Mouse (Mus musculus) testis, adult 2 months (tissue): ENCODE results near the gene Wnt3a. TPM values are rescaled to one million over a fixed set of nuclear protein-coding genes. Genes with fewer than 3 reads are reported as not detected.
A peak's percentile ranks its signal among the peaks of the same experiment; 100 is the strongest.

ENCODE experiments used
- H3K27ac ChIP-seq: fragments of 200-500 bp; 2 replicates; pipeline ENCODE4 v1.5.1; 2012; ENCODE audit warnings: low read depth, low read length; ENCODE audit not compliant: control insufficient read depth, insufficient read depth
- H3K27me3 ChIP-seq: fragments of 200-500 bp; 2 replicates; pipeline ENCODE4 v1.6.1; 2012; ENCODE audit warnings: mild to moderate bottlenecking, low read length, moderate library complexity; ENCODE audit not compliant: control insufficient read depth, insufficient read depth
- H3K36me3 ChIP-seq: fragments of 200-500 bp; 2 replicates; pipeline ENCODE4 v1.6.1; 2012; ENCODE audit warnings: mild to moderate bottlenecking, low read length; ENCODE audit not compliant: control insufficient read depth, insufficient read depth
- H3K4me1 ChIP-seq: fragments of 200-500 bp; 2 replicates; pipeline ENCODE4 v1.6.1; 2012; ENCODE audit warnings: low read length; ENCODE audit not compliant: control insufficient read depth, insufficient read depth
- H3K4me3 ChIP-seq: fragments of 200-500 bp; 2 replicates; pipeline ENCODE4 v1.5.1; 2012; ENCODE audit warnings: low read depth, mild to moderate bottlenecking, low read length, moderate library complexity, mixed read lengths; ENCODE audit not compliant: control insufficient read depth
- CTCF ChIP-seq: fragments of 200-500 bp; IDR thresholded peaks from 2 replicates; pipeline ENCODE4 v1.5.1; 2012; ENCODE audit warnings: low read depth, mild to moderate bottlenecking, inconsistent platforms, low read length, moderate library complexity; ENCODE audit not compliant: control insufficient read depth, insufficient read depth, insufficient replicate concordance
- POLR2A ChIP-seq: fragments of 200-500 bp; IDR thresholded peaks from 2 replicates; pipeline ENCODE4 v1.6.1; 2012; ENCODE audit warnings: low read depth, mild to moderate bottlenecking, inconsistent platforms, low read length, moderate library complexity; ENCODE audit not compliant: control insufficient read depth
- polyA plus RNA-seq: library from polyadenylated mRNA; depleted of rRNA; stranded (reverse); fragments of >200 nt; gene quantifications from 2 replicates; pipeline ENCODE4 v1.2.3, GENCODE M21; 2012; rRNA removed

Gene Wnt3a
- polyA plus RNA-seq: 3.1 and 4.3 TPM in 2 replicates

DNA sequence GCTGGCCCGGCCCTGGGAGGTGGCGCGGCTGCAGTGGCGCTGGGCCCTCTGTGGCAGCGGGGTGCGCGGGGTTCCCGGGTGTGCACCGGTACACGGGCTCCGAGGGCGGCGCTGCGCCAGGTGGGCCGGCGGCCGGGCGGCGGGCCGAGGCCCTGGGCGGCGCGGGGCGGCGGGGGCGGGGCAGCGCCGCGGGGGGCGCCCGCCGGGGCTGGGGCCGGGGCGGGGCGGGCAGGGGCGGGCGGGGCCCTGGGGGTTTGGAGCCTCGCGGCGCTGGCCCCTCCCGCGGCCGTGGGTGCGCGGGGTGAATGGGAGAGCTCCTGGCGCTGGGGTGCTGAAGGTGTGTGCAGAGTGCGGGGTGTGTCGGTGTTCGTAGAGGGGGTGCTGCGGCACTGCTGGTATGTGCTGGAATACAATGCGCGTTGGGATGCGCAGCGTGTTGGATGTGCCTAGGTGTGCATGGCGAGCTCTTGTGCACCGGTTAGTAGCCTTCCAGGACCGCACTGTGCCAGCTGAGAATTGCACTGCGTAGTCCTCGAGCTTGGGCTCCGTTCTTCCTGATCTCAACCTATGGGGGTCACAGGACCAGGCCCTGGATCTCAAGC lies at the start of gene Wnt3a:
TSS of gene Wnt3a (minus strand) at position 51 of the 602 bp plus-strand sequence.
- H3K27ac ChIP-seq: no peak within 1 kb of the TSS
- TF ChIP-seq CTCF (no peak), POLR2A (no peak)
- peaks cover 12% of the 10 kb centered on the region for H3K4me1 ChIP-seq
- H3K4me3 ChIP-seq: peak within 1 kb of the TSS; percentile 29
- no peaks in the 10 kb centered on the region for H3K36me3 ChIP-seq
- no peaks in the 10 kb centered on the region for H3K27me3 ChIP-seq

DNA sequence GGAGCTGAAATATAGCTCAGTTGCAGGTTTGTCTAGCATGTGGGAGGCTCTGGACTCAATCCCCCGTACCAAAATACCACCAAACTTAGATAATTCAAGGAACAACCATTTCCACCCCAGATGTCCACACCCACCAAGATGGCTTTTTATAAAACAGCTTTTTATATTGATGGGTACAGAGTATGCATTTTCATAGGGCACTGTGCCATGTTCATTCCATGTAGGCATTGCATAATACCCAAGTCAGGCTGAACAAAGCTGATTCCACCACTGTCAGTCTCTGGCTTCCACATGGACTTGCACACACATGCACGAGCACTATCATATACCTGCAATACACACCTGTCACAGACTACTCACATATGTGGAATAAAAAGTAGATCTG lies 48.2 kb upstream of the Wnt3a start:
- Histone ChIP-seq H3K4me1 (peaks cover 2% of the 10 kb centered on the region; the same call in 1 of the 2 replicates), H3K27me3 (no peaks in the 10 kb centered on the region), H3K36me3 (no peaks in the 10 kb centered on the region), H3K4me3 (no peak overlapping the region), H3K27ac (no peak overlapping the region)
- no peak for TF ChIP-seq CTCF
- TF ChIP-seq POLR2A: no peak

DNA sequence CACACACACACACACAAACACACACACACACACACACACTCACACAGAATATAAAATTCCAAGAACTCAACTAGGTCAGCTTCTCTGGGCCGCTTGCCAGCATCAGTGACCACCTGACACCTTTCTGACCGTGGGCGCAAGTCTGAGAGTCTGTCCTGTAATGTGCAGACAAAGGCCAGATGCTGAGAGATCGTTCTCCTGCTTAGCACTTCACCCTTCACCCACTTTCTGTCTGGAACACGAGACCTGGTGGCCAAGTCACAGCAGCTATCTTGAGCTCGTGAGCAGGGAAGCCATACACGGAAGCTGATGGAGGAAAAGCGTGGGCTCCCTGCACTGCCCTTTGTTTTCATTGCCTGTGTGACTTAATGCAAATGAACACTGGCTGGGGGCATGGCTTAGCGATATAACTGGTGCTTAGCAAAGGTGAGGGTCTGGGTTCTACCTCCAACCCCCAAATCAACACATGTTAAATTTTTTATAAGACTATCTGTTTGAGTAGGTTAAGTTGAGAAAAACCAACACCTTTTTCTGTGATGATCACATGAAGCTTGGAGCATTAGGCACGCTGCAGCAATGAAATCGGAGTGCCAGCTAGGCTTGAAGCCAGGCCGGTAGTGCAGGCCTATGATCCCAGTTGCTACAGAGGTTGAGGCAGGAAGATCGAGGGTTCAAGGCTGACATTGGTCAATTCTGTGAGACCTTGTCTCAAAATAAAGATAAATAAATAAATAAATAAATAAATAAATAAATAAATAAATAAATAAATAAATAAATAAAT lies 47.6 kb upstream of the Wnt3a start:
- no peak overlapping the region for H3K27ac ChIP-seq
- H3K27me3 ChIP-seq: no peaks in the 10 kb centered on the region
- peaks cover 2% of the 10 kb centered on the region; the same call in 1 of the 2 replicates for H3K4me1 ChIP-seq
- TF ChIP-seq CTCF (no peak), POLR2A (no peak)
- no peak overlapping the region for H3K4me3 ChIP-seq
- no peaks in the 10 kb centered on the region for H3K36me3 ChIP-seq

DNA sequence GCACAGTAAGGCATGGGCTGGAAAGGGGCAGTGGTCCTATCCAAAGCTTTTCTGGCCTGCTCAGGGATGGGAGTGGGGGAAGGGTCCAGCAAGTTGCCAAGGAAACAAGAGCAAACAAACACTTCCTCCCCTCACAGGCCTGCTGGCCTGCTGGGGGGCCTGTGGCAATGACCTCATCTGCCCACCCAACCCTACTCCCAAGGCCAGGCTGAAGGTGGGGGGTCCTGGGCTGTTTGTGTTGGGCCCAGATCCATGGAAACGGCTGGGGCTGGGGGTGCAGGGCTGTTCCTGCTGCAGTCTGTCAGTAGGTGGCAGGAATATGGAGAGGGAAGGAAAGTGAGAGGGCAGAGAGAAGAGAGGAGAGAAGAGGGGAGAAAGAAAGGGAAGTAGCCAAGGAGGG lies 45.8 kb upstream of the Wnt3a start:
- Histone ChIP-seq H3K36me3 (no peaks in the 10 kb centered on the region), H3K27me3 (no peaks in the 10 kb centered on the region), H3K27ac (no peak overlapping the region), H3K4me3 (no peak overlapping the region), H3K4me1 (peaks cover 2% of the 10 kb centered on the region; the same call in 1 of the 2 replicates)
- no peak for TF ChIP-seq POLR2A
- TF ChIP-seq CTCF: no peak

DNA sequence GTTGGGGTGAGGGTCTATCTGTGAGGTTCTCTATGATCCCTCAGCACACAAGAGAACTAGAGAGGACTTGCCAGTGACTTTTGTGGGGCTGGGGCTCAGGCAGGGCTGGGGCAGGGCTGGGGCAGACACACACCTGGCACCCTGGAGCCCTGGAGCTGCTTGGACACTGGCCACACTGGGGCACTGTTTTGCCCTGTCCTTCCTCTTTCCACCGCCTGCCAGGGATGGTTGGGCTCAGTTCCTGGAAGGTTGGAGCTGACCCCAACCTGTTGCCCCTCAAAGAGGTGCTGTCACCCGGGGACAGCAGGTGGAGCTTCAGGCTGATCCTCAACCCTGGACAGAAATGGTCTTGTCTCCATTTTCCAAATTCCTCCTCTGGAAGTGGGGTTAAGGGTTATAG lies 45.4 kb upstream of the Wnt3a start:
- H3K27ac ChIP-seq: no peak overlapping the region
- TF ChIP-seq CTCF: no peak
- TF ChIP-seq POLR2A: no peak
- no peak overlapping the region for H3K4me3 ChIP-seq
- no peaks in the 10 kb centered on the region for H3K27me3 ChIP-seq
- H3K36me3 ChIP-seq: no peaks in the 10 kb centered on the region
- peaks cover 2% of the 10 kb centered on the region; the same call in 1 of the 2 replicates for H3K4me1 ChIP-seq

DNA sequence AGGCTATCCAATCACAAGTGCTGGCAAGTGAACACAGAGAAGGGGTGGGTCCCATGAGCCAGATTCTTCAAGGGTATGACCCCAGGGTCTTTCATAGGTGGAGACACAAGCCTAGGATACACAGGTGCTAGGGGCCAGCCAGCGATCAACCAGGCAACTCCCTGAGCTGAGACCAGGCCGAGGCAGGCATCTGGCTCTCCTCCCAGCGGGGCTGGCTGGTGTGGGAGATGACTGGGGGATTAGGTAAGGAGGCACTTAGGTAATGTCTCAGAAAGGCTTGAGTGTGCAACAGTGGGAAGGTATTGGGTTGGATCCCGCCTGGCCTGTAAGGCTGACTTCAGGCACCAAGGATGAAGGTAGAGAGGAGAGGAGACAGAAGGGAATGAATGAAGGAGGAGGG lies 44.6 kb upstream of the Wnt3a start:
- no peak overlapping the region for H3K4me3 ChIP-seq
- no peak for TF ChIP-seq POLR2A
- TF ChIP-seq CTCF: no peak
- peaks cover 2% of the 10 kb centered on the region; the same call in 1 of the 2 replicates for H3K4me1 ChIP-seq
- no peaks in the 10 kb centered on the region for H3K27me3 ChIP-seq
- H3K36me3 ChIP-seq: no peaks in the 10 kb centered on the region
- no peak overlapping the region for H3K27ac ChIP-seq

DNA sequence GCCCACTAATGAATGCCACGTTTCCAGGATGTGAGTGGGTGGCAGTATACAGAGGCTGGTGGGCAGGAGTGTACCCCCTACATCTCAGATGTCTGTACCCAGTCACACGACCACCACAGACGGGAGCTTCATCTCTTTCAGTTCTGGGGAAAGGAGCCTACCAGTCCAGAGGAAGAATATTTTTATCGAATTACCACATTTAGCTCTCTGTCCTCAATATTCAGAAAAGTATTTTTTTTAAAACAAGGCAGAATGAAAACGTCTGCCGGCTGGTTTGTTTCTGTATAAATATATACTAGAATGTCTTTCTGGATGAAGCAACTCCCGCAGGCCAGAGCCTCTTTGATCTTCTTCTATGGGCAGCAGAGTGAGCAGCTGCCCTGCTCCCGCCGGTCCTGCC lies 42.4 kb upstream of the Wnt3a start:
- H3K27me3 ChIP-seq: no peaks in the 10 kb centered on the region
- H3K27ac ChIP-seq: no peak overlapping the region
- H3K36me3 ChIP-seq: no peaks in the 10 kb centered on the region
- H3K4me3 ChIP-seq: no peak overlapping the region
- peaks cover 2% of the 10 kb centered on the region; the same call in 1 of the 2 replicates for H3K4me1 ChIP-seq
- TF ChIP-seq CTCF (no peak), POLR2A (no peak)
